Mouse (Mus musculus) C2C12 (cell line): ENCODE data around the gene Mccc2.

ENCODE experiments used
- CTCF ChIP-seq: IDR thresholded peaks from one replicate; pipeline ENCODE4 v1.5.1; 2011; ENCODE audit not compliant: control insufficient read depth, insufficient read depth, insufficient read length
- MAX ChIP-seq: IDR thresholded peaks from one replicate; pipeline ENCODE4 v1.6.1; 2011; ENCODE audit warnings: mild to moderate bottlenecking, control low read depth
- MYOG ChIP-seq: IDR thresholded peaks from one replicate; pipeline ENCODE4 v1.6.1; 2011; ENCODE audit not compliant: control insufficient read depth, insufficient read length; ENCODE audit errors: extremely low read depth

GRCm38 (mm10) chr13:99970089-99970488 is 45.4 kb downstream of the Mccc2 start:
- TF ChIP-seq CTCF, result no peak
- no peak for TF ChIP-seq MYOG
- TF ChIP-seq MAX, result no peak
